Mouse (Mus musculus): ENCODE measurements around the gene N4bp2l2.

The N4bp2l2 gene

GRCm38 (mm10) chr5:150566971-150567370 lies 99.0 kb downstream of the N4bp2l2 start:
- Histone ChIP-seq H3K27me3 (ENCODE audit: insufficient read depth, low read length) (no peaks in the 10 kb centered on the region), H3K9me3 (ENCODE audit: low read length) (no peaks in the 10 kb centered on the region), H3K4me3 (replicated peaks; ENCODE audit: low read length) (no peak overlapping the region), H3K36me3 (ENCODE audit: insufficient read depth, low read length) (peaks cover 94% of the 10 kb centered on the region), H3K4me1 (replicated peaks; ENCODE audit: low read depth, low read length) (peaks cover 18% of the 10 kb centered on the region)
- TF ChIP-seq CTCF (conservative IDR thresholded peaks at IDR 0.05; ENCODE audit: low read length) (no peak), POU5F1 (IDR thresholded peaks at IDR 0.05; ENCODE audit: borderline replicate concordance, low read length) (no peak), NANOG (IDR thresholded peaks at IDR 0.05; ENCODE audit: borderline replicate concordance, low read length) (no peak)

GRCm38 (mm10) chr5:150566226-150566625 lies 99.8 kb downstream of the N4bp2l2 start:
- Histone ChIP-seq H3K4me3 (replicated peaks; ENCODE audit: low read length) (no peak overlapping the region), H3K27me3 (ENCODE audit: insufficient read depth, low read length) (no peaks in the 10 kb centered on the region), H3K36me3 (ENCODE audit: insufficient read depth, low read length) (peaks cover 96% of the 10 kb centered on the region), H3K9me3 (ENCODE audit: low read length) (no peaks in the 10 kb centered on the region), H3K4me1 (replicated peaks; ENCODE audit: low read depth, low read length) (peaks cover 18% of the 10 kb centered on the region)
- TF ChIP-seq CTCF (conservative IDR thresholded peaks at IDR 0.05; ENCODE audit: low read length) (no peak), NANOG (IDR thresholded peaks at IDR 0.05; ENCODE audit: borderline replicate concordance, low read length) (no peak), POU5F1 (IDR thresholded peaks at IDR 0.05; ENCODE audit: borderline replicate concordance, low read length) (no peak)

GRCm38 (mm10) chr5:150564426-150564825 lies 101.6 kb downstream of the N4bp2l2 start:
- no peaks in the 10 kb centered on the region for H3K27me3 ChIP-seq (ENCODE audit: insufficient read depth, low read length)
- H3K4me1 ChIP-seq (replicated peaks; ENCODE audit: low read depth, low read length), result peaks cover 18% of the 10 kb centered on the region
- H3K4me3 ChIP-seq (replicated peaks; ENCODE audit: low read length), result no peak overlapping the region
- TF ChIP-seq NANOG (IDR thresholded peaks at IDR 0.05; ENCODE audit: borderline replicate concordance, low read length) (no peak), POU5F1 (IDR thresholded peaks at IDR 0.05; ENCODE audit: borderline replicate concordance, low read length) (no peak), CTCF (conservative IDR thresholded peaks at IDR 0.05; ENCODE audit: low read length) (no peak)
- no peaks in the 10 kb centered on the region for H3K9me3 ChIP-seq (ENCODE audit: low read length)
- peaks cover 96% of the 10 kb centered on the region for H3K36me3 ChIP-seq (ENCODE audit: insufficient read depth, low read length)

GRCm38 (mm10) chr5:150561783-150562182 lies 104.2 kb downstream of the N4bp2l2 start:
- Histone ChIP-seq H3K27me3 (ENCODE audit: insufficient read depth, low read length) (no peaks in the 10 kb centered on the region), H3K9me3 (ENCODE audit: low read length) (no peaks in the 10 kb centered on the region), H3K36me3 (ENCODE audit: insufficient read depth, low read length) (peaks cover 97% of the 10 kb centered on the region), H3K4me1 (replicated peaks; ENCODE audit: low read depth, low read length) (peaks cover 13% of the 10 kb centered on the region), H3K4me3 (replicated peaks; ENCODE audit: low read length) (no peak overlapping the region)
- TF ChIP-seq NANOG (IDR thresholded peaks at IDR 0.05; ENCODE audit: borderline replicate concordance, low read length), result no peak
- no peak for TF ChIP-seq POU5F1 (IDR thresholded peaks at IDR 0.05; ENCODE audit: borderline replicate concordance, low read length)
- no peak for TF ChIP-seq CTCF (conservative IDR thresholded peaks at IDR 0.05; ENCODE audit: low read length)

DNA sequence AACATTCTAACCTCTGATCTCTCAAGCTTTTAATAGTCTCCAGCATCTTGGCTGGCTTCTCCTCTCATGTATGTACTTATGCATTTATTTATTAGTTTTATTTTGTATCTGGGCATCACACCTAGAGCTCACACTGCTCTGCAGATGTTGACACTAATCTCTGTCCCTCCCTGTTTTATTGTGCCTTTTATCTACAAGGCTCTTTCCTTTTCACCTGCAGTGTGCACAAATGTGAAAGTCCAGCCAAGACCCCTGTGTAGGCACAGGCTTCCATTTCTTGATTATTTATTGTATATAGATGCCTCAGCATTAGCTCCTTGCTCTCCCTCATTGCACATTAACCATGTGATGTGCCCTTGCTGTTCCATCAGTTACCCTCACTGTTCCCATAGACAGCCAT lies 104.6 kb downstream of the N4bp2l2 start:
- TF ChIP-seq CTCF (conservative IDR thresholded peaks at IDR 0.05; ENCODE audit: low read length) (no peak), NANOG (IDR thresholded peaks at IDR 0.05; ENCODE audit: borderline replicate concordance, low read length) (no peak), POU5F1 (IDR thresholded peaks at IDR 0.05; ENCODE audit: borderline replicate concordance, low read length) (no peak)
- peaks cover 95% of the 10 kb centered on the region for H3K36me3 ChIP-seq (ENCODE audit: insufficient read depth, low read length)
- peaks cover 13% of the 10 kb centered on the region for H3K4me1 ChIP-seq (replicated peaks; ENCODE audit: low read depth, low read length)
- H3K4me3 ChIP-seq (replicated peaks; ENCODE audit: low read length), result no peak overlapping the region
- H3K27me3 ChIP-seq (ENCODE audit: insufficient read depth, low read length), result no peaks in the 10 kb centered on the region
- H3K9me3 ChIP-seq (ENCODE audit: low read length), result no peaks in the 10 kb centered on the region

- no peak for TF ChIP-seq CTCF (conservative IDR thresholded peaks at IDR 0.05; ENCODE audit: low read length)
- no peak for TF ChIP-seq NANOG (IDR thresholded peaks at IDR 0.05; ENCODE audit: borderline replicate concordance, low read length)
- no peak for TF ChIP-seq POU5F1 (IDR thresholded peaks at IDR 0.05; ENCODE audit: borderline replicate concordance, low read length)
These were observed 105.1 kb downstream of the N4bp2l2 start for GRCm38 (mm10) chr5:150560851-150561250.

GRCm38 (mm10) chr5:150559519-150560103 lies 106.4 kb downstream of the N4bp2l2 start:
- H3K4me3 ChIP-seq (replicated peaks; ENCODE audit: low read length), result no peak overlapping the region
- H3K27me3 ChIP-seq (ENCODE audit: insufficient read depth, low read length), result no peaks in the 10 kb centered on the region
- TF ChIP-seq CTCF (conservative IDR thresholded peaks at IDR 0.05; ENCODE audit: low read length), result no peak
- TF ChIP-seq POU5F1 (IDR thresholded peaks at IDR 0.05; ENCODE audit: borderline replicate concordance, low read length), result no peak
- TF ChIP-seq NANOG (IDR thresholded peaks at IDR 0.05; ENCODE audit: borderline replicate concordance, low read length), result no peak
- no peaks in the 10 kb centered on the region for H3K9me3 ChIP-seq (ENCODE audit: low read length)
- H3K4me1 ChIP-seq (replicated peaks; ENCODE audit: low read depth, low read length), result peaks cover 13% of the 10 kb centered on the region
- peaks cover 96% of the 10 kb centered on the region for H3K36me3 ChIP-seq (ENCODE audit: insufficient read depth, low read length)

More at GRCm38 (mm10) chr5:150560851-150561250, 105.1 kb downstream of the N4bp2l2 start:
- Histone ChIP-seq H3K36me3 (ENCODE audit: insufficient read depth, low read length) (peaks cover 95% of the 10 kb centered on the region), H3K27me3 (ENCODE audit: insufficient read depth, low read length) (no peaks in the 10 kb centered on the region), H3K4me1 (replicated peaks; ENCODE audit: low read depth, low read length) (peaks cover 13% of the 10 kb centered on the region), H3K9me3 (ENCODE audit: low read length) (no peaks in the 10 kb centered on the region), H3K4me3 (replicated peaks; ENCODE audit: low read length) (no peak overlapping the region)
